Mouse (Mus musculus): ENCODE results near the gene Tcp11l1.

GRCm38 (mm10) chr2:104722021-104722420, 10.1 kb upstream of the Tcp11l1 start:
- TF ChIP-seq GATA1 (IDR thresholded peaks at IDR 0.05; ENCODE audit: borderline replicate concordance, low read length) (no peak), FLI1 (IDR thresholded peaks at IDR 0.05; ENCODE audit: low read length) (no peak)

Measured in megakaryocyte, embryonic 14.5 days (primary cell).